Mouse (Mus musculus): ENCODE results near the gene Nfatc2.

DNA sequence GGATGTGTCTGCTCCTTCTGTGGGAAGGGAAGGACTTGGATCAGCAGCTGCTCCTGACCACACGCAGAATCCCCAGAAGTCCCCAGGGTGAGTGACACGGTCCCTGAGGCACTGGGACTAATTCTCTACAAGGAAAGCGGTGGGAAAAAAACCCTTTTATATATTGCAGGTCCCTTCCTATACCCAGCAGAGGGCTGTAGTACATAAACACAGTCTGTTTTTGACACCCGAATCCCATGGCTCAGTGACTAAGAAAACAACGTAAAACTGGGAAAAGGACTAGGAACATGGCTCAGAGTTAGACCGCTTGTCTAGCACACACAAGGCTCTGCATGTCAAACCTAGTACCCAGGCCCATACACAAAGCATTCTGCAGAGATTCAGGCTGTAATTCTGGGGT is 101.2 kb downstream of the Nfatc2 start:
- no peak for TF ChIP-seq CTCF (IDR thresholded peaks at IDR 0.05; ENCODE audit: borderline replicate concordance, control insufficient read depth, extremely low read depth, insufficient read depth, low read length, poor library complexity)
- no peak for TF ChIP-seq POLR2A (IDR thresholded peaks at IDR 0.05; ENCODE audit: control insufficient read depth, extremely low read depth, insufficient read depth, low read length, poor library complexity)
